Mouse (Mus musculus): ENCODE measurements at regions not wholly inside any gene's neighbourhood (a gene's known extent, or its start where the extent isn't known, plus 50 kb on each side); places are given as distances from the start of the nearest gene placed in this dataset.

- intact Hi-C loops (cut with DNase I): no loop called here
- TF ChIP-seq CTCF (IDR thresholded peaks at IDR 0.05): no peak
- DNase-seq: peak; percentile 70
- peak overlapping the region; percentile 62 for H3K4me3 ChIP-seq
- H3K27ac ChIP-seq: no peak overlapping the region
Measured at GRCm38 (mm10) chr15:93832431-93832936, 236.8 kb upstream of the Prickle1 start.

- no peak for TF ChIP-seq CTCF (IDR thresholded peaks at IDR 0.05)
- intact Hi-C loops (cut with DNase I): no loop called here
- Histone ChIP-seq H3K27ac (no peak overlapping the region), H3K4me3 (no peak overlapping the region)
- DNase-seq: no peak
Measured at GRCm38 (mm10) chr15:93831148-93831547, 235.5 kb upstream of the Prickle1 start.

GRCm38 (mm10) chr15:93824729-93825694 is 229.3 kb upstream of the Prickle1 start:
- no peak for DNase-seq
- Histone ChIP-seq H3K27ac (peak overlapping the region; percentile 39), H3K4me3 (peak overlapping the region; percentile 64)
- intact Hi-C loops (cut with DNase I): no loop called here
- TF ChIP-seq CTCF (IDR thresholded peaks at IDR 0.05): no peak

GRCm38 (mm10) chr15:93821236-93821635 is 225.5 kb upstream of the Prickle1 start:
- H3K27ac ChIP-seq: no peak overlapping the region
- no peak for TF ChIP-seq CTCF (IDR thresholded peaks at IDR 0.05)
- intact Hi-C loops (cut with DNase I): no loop called here
- no peak overlapping the region for H3K4me3 ChIP-seq
- DNase-seq: no peak

- no peak overlapping the region for H3K27ac ChIP-seq
- TF ChIP-seq CTCF (IDR thresholded peaks at IDR 0.05): no peak
- H3K4me3 ChIP-seq: no peak overlapping the region
- intact Hi-C loops (cut with DNase I): no loop called here
- DNase-seq: no peak
Measured at GRCm38 (mm10) chr15:93812011-93812410, 216.3 kb upstream of the Prickle1 start.

- TF ChIP-seq CTCF (IDR thresholded peaks at IDR 0.05): no peak
- DNase-seq: no peak
- intact Hi-C loops (cut with DNase I): no loop called here
Measured at GRCm38 (mm10) chr15:93807993-93808392, 212.3 kb upstream of the Prickle1 start.

GRCm38 (mm10) chr15:93807505-93807904 is 211.8 kb upstream of the Prickle1 start:
- no peak overlapping the region for H3K27ac ChIP-seq
- no peak for TF ChIP-seq CTCF (IDR thresholded peaks at IDR 0.05)
- no peak for DNase-seq
- intact Hi-C loops (cut with DNase I): no loop called here
- no peak overlapping the region for H3K4me3 ChIP-seq

More at GRCm38 (mm10) chr15:93807993-93808392, 212.3 kb upstream of the Prickle1 start:
- H3K27ac ChIP-seq: no peak overlapping the region
- no peak overlapping the region for H3K4me3 ChIP-seq

- DNase-seq: no peak
- intact Hi-C loops (cut with DNase I): no loop called here
Measured at GRCm38 (mm10) chr15:93804703-93805102, 209.0 kb upstream of the Prickle1 start.

GRCm38 (mm10) chr15:93790531-93790930 is 194.8 kb upstream of the Prickle1 start:
- Histone ChIP-seq H3K4me3 (no peak overlapping the region), H3K27ac (no peak overlapping the region)
- intact Hi-C loops (cut with DNase I): no loop called here
- DNase-seq: no peak
- TF ChIP-seq CTCF (IDR thresholded peaks at IDR 0.05): no peak

More at GRCm38 (mm10) chr15:93804703-93805102, 209.0 kb upstream of the Prickle1 start:
- H3K4me3 ChIP-seq: no peak overlapping the region
- TF ChIP-seq CTCF (IDR thresholded peaks at IDR 0.05): no peak
- no peak overlapping the region for H3K27ac ChIP-seq

GRCm38 (mm10) chr15:93789762-93790161 is 194.1 kb upstream of the Prickle1 start:
- TF ChIP-seq CTCF (IDR thresholded peaks at IDR 0.05): no peak
- H3K4me3 ChIP-seq: no peak overlapping the region
- H3K27ac ChIP-seq: no peak overlapping the region
- DNase-seq: no peak
- intact Hi-C loops (cut with DNase I): no loop called here

- intact Hi-C loops (cut with DNase I): no loop called here
- Histone ChIP-seq H3K27ac (no peak overlapping the region), H3K4me3 (no peak overlapping the region)
- no peak for TF ChIP-seq CTCF (IDR thresholded peaks at IDR 0.05)
- no peak for DNase-seq
Measured at GRCm38 (mm10) chr15:93787361-93787760, 191.7 kb upstream of the Prickle1 start.

GRCm38 (mm10) chr15:93785846-93786412 is 190.2 kb upstream of the Prickle1 start:
- no peak overlapping the region for H3K27ac ChIP-seq
- DNase-seq: peak; percentile 28
- no peak overlapping the region for H3K4me3 ChIP-seq
- no peak for TF ChIP-seq CTCF (IDR thresholded peaks at IDR 0.05)
- intact Hi-C loops (cut with DNase I): no loop called here

- Histone ChIP-seq H3K27ac (no peak overlapping the region), H3K4me3 (no peak overlapping the region)
- DNase-seq: no peak
- intact Hi-C loops (cut with DNase I): no loop called here
- no peak for TF ChIP-seq CTCF (IDR thresholded peaks at IDR 0.05)
Measured at GRCm38 (mm10) chr15:93783736-93784135, 188.0 kb upstream of the Prickle1 start.

All from gastrocnemius, adult 2 months (tissue).